Mouse (Mus musculus) E14TG2a.4 (cell line): ENCODE results near the gene C130079G13Rik.

Experiments
- CTCF ChIP-seq: conservative IDR thresholded peaks from 2 replicates; pipeline ENCODE4 v1.5.1; 2014; ENCODE audit warnings: low read length
- NANOG ChIP-seq: IDR thresholded peaks from 2 replicates; pipeline ENCODE4 v1.6.1; 2014; ENCODE audit warnings: borderline replicate concordance, low read length, mixed read lengths
- POU5F1 ChIP-seq: IDR thresholded peaks from 2 replicates; pipeline ENCODE4 v1.6.1; 2014; ENCODE audit warnings: low read length, borderline replicate concordance

- TF ChIP-seq CTCF, result no peak
- TF ChIP-seq NANOG, result no peak
- TF ChIP-seq POU5F1, result no peak
These were observed 9.6 kb downstream of the C130079G13Rik start for GRCm38 (mm10) chr3:59934621-59935020.
